Mouse (Mus musculus) hindbrain, embryonic 10.5 days (tissue): ENCODE measurements around the gene Sart1. TPM values are rescaled to one million over a fixed set of nuclear protein-coding genes. Genes with fewer than 3 reads are reported as not detected.
A peak's percentile ranks its signal among the peaks of the same experiment; 100 is the strongest.

ENCODE experiments used
- DNase-seq: peaks from one replicate; pipeline ENCODE4 v3.0.0-alpha.2; 2017; ENCODE audit warnings: low spot score
- H3K27ac ChIP-seq: fragments of 300-500 bp; sonication (generic); 2 replicates; pipeline ENCODE4 v1.5.1; 2016; ENCODE audit warnings: mild to moderate bottlenecking, moderate library complexity
- H3K27me3 ChIP-seq: fragments of 300-500 bp; sonication (generic); 2 replicates; pipeline ENCODE4 v1.6.1; 2016; ENCODE audit warnings: mild to moderate bottlenecking; ENCODE audit not compliant: poor library complexity, insufficient read depth, severe bottlenecking
- H3K36me3 ChIP-seq: fragments of 300-500 bp; sonication (generic); 2 replicates; pipeline ENCODE4 v1.6.1; 2016; ENCODE audit warnings: mild to moderate bottlenecking, moderate library complexity
- H3K4me1 ChIP-seq: fragments of 300-500 bp; sonication (generic); replicated peaks from 2 replicates; pipeline ENCODE4 v1.6.1; 2016; ENCODE audit warnings: mild to moderate bottlenecking
- H3K4me3 ChIP-seq: fragments of 300-500 bp; sonication (generic); 2 replicates; pipeline ENCODE4 v1.5.1; 2016; ENCODE audit warnings: mild to moderate bottlenecking, moderate library complexity
- H3K9me3 ChIP-seq: fragments of 300-500 bp; sonication (generic); 2 replicates; pipeline ENCODE4 v1.6.1; 2016; ENCODE audit warnings: mild to moderate bottlenecking, moderate library complexity
- WGBS: fragments of 180-500 bp; shearing (Covaris S2); methylation state at CpG from one replicate; pipeline ENCODE4 v1.1.7; 2016; 5-methylcytosine and 5-hydroxymethylcytosine counted together
- polyA plus RNA-seq: library from polyadenylated mRNA; unstranded; fragments of >200 nt; fragmentation: Nextera tagmentation; extraction: Ambion mirVana; gene quantifications from 2 replicates; pipeline ENCODE4 v1.2.1, GENCODE M21; 2016

Sart1 gene
- polyA plus RNA-seq, 1 experiment from 2014 or later = 82.7 TPM

DNA sequence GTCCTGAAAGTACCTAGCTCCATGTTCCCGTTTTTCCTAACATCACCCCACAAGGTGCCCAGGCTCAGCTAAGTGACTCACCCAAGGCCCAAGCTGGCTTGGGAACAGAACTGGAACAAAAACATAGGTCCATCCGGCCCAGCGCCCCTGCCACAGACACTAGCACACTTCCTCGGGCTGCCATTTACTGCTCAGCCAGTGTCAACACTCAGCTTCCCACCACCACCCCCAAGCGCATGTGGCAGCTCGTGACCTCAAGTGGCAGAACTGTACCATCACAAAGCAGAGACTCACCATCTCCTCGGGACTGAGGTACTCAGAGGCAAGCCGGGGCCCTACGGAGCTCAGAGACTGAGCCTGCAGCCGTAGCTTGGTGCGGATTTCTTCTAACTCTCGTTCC lies 5.2 kb downstream of the Sart1 start:
- 94% methylated on average over 12 of the region's 12 CpGs for WGBS
- H3K4me1 ChIP-seq = peaks cover 21% of the 10 kb centered on the region
- H3K36me3 ChIP-seq = peaks cover 81% of the 10 kb centered on the region
- H3K4me3 ChIP-seq = no peak overlapping the region
- H3K27me3 ChIP-seq = no peaks in the 10 kb centered on the region
- H3K27ac ChIP-seq = no peak overlapping the region
- H3K9me3 ChIP-seq = no peaks in the 10 kb centered on the region
- no peak for DNase-seq

DNA sequence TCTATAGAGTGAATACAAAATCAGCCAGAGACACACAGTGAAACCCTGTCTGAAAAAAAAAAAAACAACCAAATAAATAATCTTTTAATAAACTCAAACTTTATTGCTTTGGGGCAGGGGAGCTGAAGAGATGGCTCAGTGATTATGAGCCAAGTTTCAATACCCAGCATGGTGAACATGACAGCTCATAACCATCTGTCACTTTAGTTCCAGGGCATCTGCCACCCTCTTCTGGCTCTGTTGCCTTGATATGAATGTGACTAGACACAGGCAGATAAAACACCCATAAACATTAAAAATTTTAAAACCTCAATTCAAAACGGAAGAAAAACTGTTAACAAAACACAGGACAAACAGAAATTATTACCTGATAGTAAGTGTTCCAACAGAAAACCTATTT lies 11.1 kb downstream of the Sart1 start:
- H3K36me3 ChIP-seq = peaks cover 92% of the 10 kb centered on the region
- WGBS = 96% methylated on average over 1 of the region's 1 CpGs
- no peak overlapping the region for H3K27ac ChIP-seq
- DNase-seq = no peak
- no peak overlapping the region for H3K4me3 ChIP-seq
- no peaks in the 10 kb centered on the region for H3K9me3 ChIP-seq
- no peaks in the 10 kb centered on the region for H3K27me3 ChIP-seq
- no peaks in the 10 kb centered on the region for H3K4me1 ChIP-seq

GRCm38 (mm10) chr19:5374748-5375147 lies 13.8 kb downstream of the Sart1 start:
- no peaks in the 10 kb centered on the region for H3K4me1 ChIP-seq
- H3K27me3 ChIP-seq = no peaks in the 10 kb centered on the region
- H3K9me3 ChIP-seq = 0 out of 2 replicates have a peak, but pooled peaks cover 2% of the 10 kb centered on the region
- 84% methylated on average over 4 of the region's 4 CpGs for WGBS
- no peak for DNase-seq
- H3K4me3 ChIP-seq = no peak overlapping the region
- H3K36me3 ChIP-seq = peaks cover 92% of the 10 kb centered on the region
- H3K27ac ChIP-seq = no peak overlapping the region

- H3K9me3 ChIP-seq = 0 out of 2 replicates have a peak, but pooled peaks cover 2% of the 10 kb centered on the region
- H3K36me3 ChIP-seq = peaks cover 92% of the 10 kb centered on the region
These were observed 14.3 kb downstream of the Sart1 start for GRCm38 (mm10) chr19:5374177-5374576.

GRCm38 (mm10) chr19:5372724-5373123 lies 15.8 kb downstream of the Sart1 start:
- 94% methylated on average over 7 of the region's 7 CpGs for WGBS
- H3K4me3 ChIP-seq = peak overlapping the region; percentile 11; the same call in 1 of the 2 replicates
- no peak overlapping the region for H3K27ac ChIP-seq
- H3K9me3 ChIP-seq = 0 out of 2 replicates have a peak, but pooled peaks cover 2% of the 10 kb centered on the region
- no peaks in the 10 kb centered on the region for H3K27me3 ChIP-seq
- H3K36me3 ChIP-seq = peaks cover 91% of the 10 kb centered on the region
- DNase-seq = no peak
- peaks cover 9% of the 10 kb centered on the region for H3K4me1 ChIP-seq

More at GRCm38 (mm10) chr19:5374177-5374576, 14.3 kb downstream of the Sart1 start:
- 86% methylated on average over 4 of the region's 4 CpGs for WGBS
- Histone ChIP-seq H3K4me1 (no peaks in the 10 kb centered on the region), H3K27ac (no peak overlapping the region), H3K4me3 (no peak overlapping the region), H3K27me3 (no peaks in the 10 kb centered on the region)
- DNase-seq = no peak

- peaks cover 75% of the 10 kb centered on the region for H3K36me3 ChIP-seq
- H3K27me3 ChIP-seq = no peaks in the 10 kb centered on the region
- 0 out of 2 replicates have a peak, but pooled peaks cover 2% of the 10 kb centered on the region for H3K9me3 ChIP-seq
- H3K4me3 ChIP-seq = no peak overlapping the region
- no peak overlapping the region for H3K27ac ChIP-seq
- no peak for DNase-seq
- H3K4me1 ChIP-seq = peaks cover 16% of the 10 kb centered on the region
- WGBS = 87% methylated on average over 3 of the region's 3 CpGs
These were observed 17.6 kb downstream of the Sart1 start for GRCm38 (mm10) chr19:5370932-5371331.

DNA sequence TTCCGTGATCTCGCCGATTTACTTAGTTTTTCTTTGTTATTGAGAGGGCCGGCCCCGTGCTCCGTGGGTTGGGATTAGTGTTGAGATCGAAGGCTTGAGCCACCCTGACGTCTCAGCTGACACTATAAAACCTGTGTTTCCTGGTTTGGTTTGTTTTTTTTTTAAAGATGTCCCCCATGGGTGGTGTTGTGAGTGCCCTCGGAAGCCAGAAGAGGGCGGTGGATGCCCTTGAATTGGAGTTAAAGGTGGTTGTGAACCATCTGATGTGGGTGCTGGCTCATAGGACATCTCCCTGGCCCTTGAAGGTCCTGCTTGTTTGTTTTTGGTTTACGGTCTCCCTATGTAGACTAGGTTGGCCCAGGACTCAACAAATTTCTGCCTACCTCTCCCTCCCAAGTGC lies 21.0 kb downstream of the Sart1 start:
- Histone ChIP-seq H3K9me3 (0 out of 2 replicates have a peak, but pooled peaks cover 2% of the 10 kb centered on the region), H3K27ac (peak overlapping the region; percentile 99), H3K27me3 (no peaks in the 10 kb centered on the region), H3K4me3 (peak overlapping the region; percentile 76), H3K36me3 (peaks cover 74% of the 10 kb centered on the region), H3K4me1 (peaks cover 28% of the 10 kb centered on the region)
- DNase-seq = no peak
- 14% methylated on average over 11 of the region's 11 CpGs for WGBS

DNA sequence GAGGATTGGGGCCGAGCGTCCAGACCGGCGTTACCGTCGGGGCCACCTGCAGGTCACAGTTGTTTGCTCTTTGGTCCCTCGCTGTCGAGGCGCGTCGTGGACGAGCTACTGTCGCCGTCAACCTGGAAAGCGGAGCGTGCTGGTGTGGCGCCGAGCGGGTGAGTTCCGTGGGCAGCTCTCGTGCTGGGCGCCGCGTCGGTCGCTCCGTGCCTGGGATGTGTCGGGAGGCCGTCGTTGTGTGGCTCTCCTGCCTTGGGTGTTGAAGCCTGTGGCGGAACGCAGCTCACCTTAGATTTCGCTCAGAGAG lies 21.5 kb downstream of the Sart1 start, which contains the start of gene Banf1:
Gene Banf1 (minus strand): TSS at position 116 of the 307 bp plus-strand sequence.
- DNase-seq = no peak
- Histone ChIP-seq H3K4me3 (peak within 1 kb of the TSS; percentile 76), H3K4me1 (peaks cover 28% of the 10 kb centered on the region), H3K36me3 (peaks cover 69% of the 10 kb centered on the region), H3K9me3 (0 out of 2 replicates have a peak, but pooled peaks cover 2% of the 10 kb centered on the region), H3K27me3 (no peaks in the 10 kb centered on the region), H3K27ac (peak within 1 kb of the TSS; percentile 99)
- under 1% methylated on average over 33 of the region's 33 CpGs for WGBS

DNA sequence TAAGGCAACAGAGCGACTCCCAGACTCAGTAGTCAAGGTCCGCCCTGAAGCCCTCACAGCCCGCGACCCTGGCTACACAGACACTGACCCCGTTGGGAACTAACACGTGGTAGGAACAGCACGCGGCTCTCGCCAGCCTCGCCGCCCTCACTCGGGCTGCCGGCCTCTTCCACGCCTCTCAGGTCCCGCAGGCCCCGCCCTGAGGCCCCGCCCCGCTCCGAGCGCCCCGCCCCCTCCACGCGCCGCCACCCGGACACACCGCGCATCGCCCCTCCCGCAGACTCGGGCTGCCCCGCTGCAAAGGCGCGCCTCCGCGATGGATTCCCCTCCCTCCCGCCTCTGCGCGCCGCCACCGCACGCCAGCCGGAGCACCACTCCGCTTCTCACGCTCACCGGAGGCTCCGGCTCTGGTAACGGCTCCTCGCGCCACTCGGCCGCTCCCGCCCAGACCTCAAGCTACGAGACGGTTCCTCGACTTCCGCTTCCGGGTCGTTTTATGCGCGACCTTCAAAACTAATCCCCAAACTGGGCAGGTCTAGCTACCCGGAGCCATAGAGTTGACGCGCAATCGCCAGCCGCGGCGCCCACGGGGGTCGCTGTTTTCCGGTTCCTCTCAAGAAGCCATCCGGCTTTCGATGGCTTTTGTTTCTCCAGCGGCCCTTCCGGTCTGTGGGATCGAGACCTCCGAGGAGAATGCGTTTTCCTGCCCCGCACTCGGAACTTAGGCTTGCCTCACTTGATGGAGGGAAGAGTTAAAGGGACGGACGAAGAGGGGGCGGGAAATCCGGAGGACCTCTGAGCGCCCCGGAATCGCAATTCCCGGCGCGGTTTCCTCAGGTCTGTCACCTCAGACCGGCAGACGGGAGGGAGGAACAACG lies 22.1 kb downstream of the Sart1 start, which contains the start of gene Eif1ad:
Gene Eif1ad (plus strand): TSS at position 567 of the 878 bp plus-strand sequence.
- Histone ChIP-seq H3K27me3 (no peaks in the 10 kb centered on the region), H3K27ac (peak within 1 kb of the TSS; percentile 99), H3K4me1 (peaks cover 28% of the 10 kb centered on the region), H3K9me3 (no peaks in the 10 kb centered on the region), H3K36me3 (peaks cover 63% of the 10 kb centered on the region), H3K4me3 (peak within 1 kb of the TSS; percentile 76)
- WGBS = under 1% methylated on average over 90 of the region's 92 CpGs
- peak; percentile 98 for DNase-seq

DNA sequence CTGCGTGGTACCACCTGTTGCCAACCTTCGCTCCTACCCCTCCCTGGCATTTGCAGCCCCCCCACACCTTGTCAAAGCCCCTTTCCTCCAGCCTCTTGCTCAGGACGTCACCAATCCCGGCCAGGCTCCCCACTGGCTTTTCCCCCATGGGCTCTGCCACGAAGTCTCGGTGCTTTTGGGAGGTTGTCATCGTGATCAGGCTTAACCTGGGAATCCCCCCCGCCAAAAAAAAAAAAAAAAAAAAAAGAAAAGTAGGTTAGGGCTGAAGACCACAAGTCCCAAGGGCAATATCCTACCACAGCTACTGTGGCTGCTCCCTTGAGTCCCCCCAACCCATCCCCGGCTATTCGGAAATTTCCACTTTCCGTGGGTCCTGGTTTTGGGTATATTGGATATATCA lies 22.8 kb downstream of the Sart1 start:
- Histone ChIP-seq H3K9me3 (no peaks in the 10 kb centered on the region), H3K27me3 (no peaks in the 10 kb centered on the region), H3K4me1 (peaks cover 28% of the 10 kb centered on the region), H3K36me3 (peaks cover 56% of the 10 kb centered on the region), H3K4me3 (peak overlapping the region; percentile 76), H3K27ac (peak overlapping the region; percentile 99)
- WGBS = 23% methylated on average over 11 of the region's 11 CpGs
- no peak for DNase-seq

DNA sequence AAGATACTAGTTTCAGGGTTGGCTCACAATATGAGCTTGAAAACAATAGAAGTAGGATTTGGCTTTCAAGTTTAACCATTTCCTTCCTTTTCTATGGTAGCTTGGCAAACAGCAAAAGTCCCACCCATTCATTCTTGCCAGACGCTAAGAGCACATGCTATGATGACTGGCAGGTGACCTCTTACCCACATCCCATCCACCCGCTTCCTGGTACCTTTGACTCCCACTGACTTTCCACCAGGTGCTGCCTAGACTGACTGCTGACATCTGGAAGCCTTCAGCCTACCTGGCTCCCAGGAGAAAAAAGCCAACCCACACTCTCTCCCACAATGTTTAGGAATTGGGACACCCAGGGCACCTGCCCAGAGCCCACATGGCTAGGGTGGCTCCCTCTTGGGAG lies 24.4 kb downstream of the Sart1 start:
- Histone ChIP-seq H3K4me3 (no peak overlapping the region), H3K9me3 (no peaks in the 10 kb centered on the region), H3K4me1 (peaks cover 28% of the 10 kb centered on the region), H3K27me3 (no peaks in the 10 kb centered on the region), H3K36me3 (peaks cover 40% of the 10 kb centered on the region), H3K27ac (no peak overlapping the region)
- DNase-seq = no peak
- WGBS = 89% methylated on average over 2 of the region's 2 CpGs

- no peak overlapping the region for H3K4me3 ChIP-seq
- DNase-seq = no peak
- H3K27ac ChIP-seq = no peak overlapping the region
- H3K27me3 ChIP-seq = no peaks in the 10 kb centered on the region
- 93% methylated on average over 2 of the region's 2 CpGs for WGBS
- H3K36me3 ChIP-seq = peaks cover 26% of the 10 kb centered on the region
- H3K9me3 ChIP-seq = no peaks in the 10 kb centered on the region
- H3K4me1 ChIP-seq = peaks cover 15% of the 10 kb centered on the region
These were observed 26.3 kb downstream of the Sart1 start for GRCm38 (mm10) chr19:5362186-5362585.

DNA sequence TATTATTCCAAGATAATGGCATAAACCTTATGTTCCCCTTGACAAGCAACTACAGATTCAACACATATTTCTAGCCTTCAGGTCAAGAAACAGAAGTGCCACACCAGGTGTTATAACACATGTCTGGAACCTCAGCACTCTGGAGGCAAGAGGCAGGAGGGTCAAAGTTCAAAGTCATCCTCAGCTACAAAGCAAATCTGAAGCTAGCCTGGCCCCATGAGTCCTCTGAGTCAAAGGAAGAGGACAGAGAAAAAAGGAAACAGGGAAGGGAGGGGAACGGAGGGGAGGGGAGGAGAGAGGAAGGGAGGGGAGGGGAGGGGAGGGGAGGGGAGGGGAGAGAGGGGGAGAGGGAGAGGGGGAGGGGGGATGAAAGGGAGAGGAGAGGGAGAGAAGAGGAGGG lies 32.4 kb downstream of the Sart1 start:
- no peaks in the 10 kb centered on the region for H3K4me1 ChIP-seq

More for the DNA sequence above, 32.4 kb downstream of the Sart1 start:
- Histone ChIP-seq H3K9me3 (no peaks in the 10 kb centered on the region), H3K4me3 (no peak overlapping the region), H3K27me3 (0 out of 2 replicates have a peak, but pooled peaks cover 3% of the 10 kb centered on the region), H3K27ac (no peak overlapping the region), H3K36me3 (no peaks in the 10 kb centered on the region; the same call in 1 of the 2 replicates)
- no peak for DNase-seq
- no CpG with 5 or more reads among the region's 1 CpGs for WGBS
